Mouse (Mus musculus) liver, postnatal 0 days (tissue): ENCODE results near the gene Fam241a.

Experiments
- CTCF ChIP-seq: sonication (generic); IDR thresholded peaks from 2 replicates; pipeline ENCODE4 v1.5.1; 2016; ENCODE audit warnings: antibody characterized with exemption, low read depth
- EP300 ChIP-seq: IDR thresholded peaks from 2 replicates; pipeline ENCODE4 v1.6.1; 2016; ENCODE audit warnings: antibody characterized with exemption, low read depth, mild to moderate bottlenecking

GRCm38 (mm10) chr3:127879968-127880367, 16.2 kb downstream of the Fam241a start:
- TF ChIP-seq CTCF (no peak), EP300 (no peak)
